Mouse (Mus musculus) urinary bladder, postnatal 10 days (tissue): ENCODE measurements around the gene Nfe2l1.
"Not testable (repeated sequence)": the region's sequence is repeated elsewhere in the genome, so short reads cannot be mapped to it uniquely, and the experiment has no call there.

ENCODE experiments used
- DNase-seq: peaks from one replicate; pipeline ENCODE4 v3.0.0; 2022; ENCODE audit warnings: low spot score

Gene Nfe2l1

DNA sequence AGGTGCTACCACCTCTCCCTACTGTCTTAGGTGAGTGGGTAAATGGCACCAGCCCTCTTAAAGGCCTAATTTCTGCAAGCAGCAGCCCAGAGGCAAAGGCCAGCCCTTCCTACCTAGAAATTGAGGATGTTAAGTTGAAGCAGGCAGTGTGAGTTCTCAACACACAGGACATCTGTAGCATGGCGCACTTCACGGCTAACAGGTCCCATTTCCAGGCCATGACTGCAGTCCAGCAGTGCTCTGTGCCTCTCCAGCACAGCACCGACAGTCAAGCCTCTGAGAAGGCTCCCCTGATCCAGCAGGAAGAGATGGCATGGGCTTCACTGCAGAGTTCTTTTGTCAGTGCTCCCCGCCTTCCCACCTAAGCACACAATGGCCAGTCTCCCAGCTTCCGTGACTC lies 12.8 kb downstream of the Nfe2l1 start:
- no peak for DNase-seq

DNA sequence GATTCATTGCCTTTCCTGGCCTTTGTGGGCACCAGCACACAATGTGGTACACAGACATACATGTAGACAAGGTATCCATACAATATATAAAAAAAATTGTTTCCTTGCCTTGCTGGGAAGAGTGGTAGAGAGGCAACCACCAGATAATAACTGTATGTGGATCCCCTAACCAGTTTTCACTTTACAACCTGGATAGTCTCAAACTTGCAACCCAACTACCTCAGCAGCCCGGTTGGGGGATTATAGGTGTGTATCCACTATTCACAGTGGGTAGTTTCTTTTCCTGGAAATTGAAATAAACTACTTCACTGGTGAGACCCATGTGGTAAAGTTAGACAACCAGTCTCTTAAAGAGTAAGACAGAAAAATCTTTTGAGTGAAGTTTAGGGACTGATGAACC lies 13.3 kb downstream of the Nfe2l1 start:
- DNase-seq: no peak

DNA sequence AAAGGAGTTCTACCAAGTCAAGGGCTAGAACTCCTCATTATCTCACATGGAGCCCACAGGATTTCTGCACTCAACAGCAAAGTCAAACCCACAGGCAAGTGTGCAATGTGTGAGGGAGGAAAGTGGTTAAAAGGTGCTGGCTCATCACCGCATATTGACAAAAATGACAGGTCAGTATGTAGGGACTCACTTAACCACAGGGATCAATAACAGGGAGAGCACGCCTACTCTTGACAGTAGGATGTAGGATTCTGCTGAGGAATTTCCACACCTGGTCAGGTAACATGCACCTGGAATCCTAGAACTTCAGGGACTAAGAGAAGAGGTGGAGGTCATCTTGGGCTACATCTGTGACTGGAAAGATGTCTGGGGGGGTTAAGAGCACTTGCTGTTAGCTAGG lies 13.9 kb downstream of the Nfe2l1 start:
- no peak for DNase-seq

DNA sequence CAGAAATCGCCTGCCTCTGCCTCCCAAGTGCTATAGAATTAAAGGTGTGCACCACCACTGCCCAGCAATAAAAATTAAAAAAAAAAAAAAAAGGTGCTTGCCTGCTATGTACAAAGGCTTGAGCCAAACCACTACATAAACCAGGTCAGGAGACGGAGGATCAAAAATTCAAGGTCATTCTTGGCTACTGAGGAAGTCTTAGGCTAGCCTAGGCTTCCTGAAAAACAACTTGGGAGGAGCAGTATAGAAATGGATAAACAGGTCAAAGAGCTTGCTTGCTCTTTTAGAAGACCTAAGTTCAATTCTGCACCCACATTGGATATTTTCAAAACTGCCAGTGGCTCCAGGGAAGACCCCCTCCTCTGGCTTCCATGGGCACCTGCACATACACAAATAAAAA lies 15.3 kb downstream of the Nfe2l1 start:
- no peak for DNase-seq

DNA sequence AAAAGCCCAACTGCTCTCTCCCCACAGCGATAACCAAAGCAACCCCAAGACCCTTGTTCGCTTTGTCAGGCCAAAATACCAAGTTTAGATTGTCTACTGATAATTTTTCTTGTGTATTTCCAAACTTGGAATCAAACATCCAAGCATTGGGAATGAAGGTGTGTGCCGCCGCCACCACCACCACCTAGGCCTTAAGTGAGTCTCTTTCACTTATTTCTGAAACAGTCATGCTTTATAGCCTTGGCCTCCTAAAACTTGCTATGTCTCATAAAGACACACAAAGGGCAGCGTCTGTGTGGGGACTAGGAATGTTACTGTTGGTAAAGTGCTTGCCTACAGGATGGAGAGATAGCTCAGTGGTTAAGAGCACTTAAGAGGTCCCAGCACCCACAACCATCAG lies 15.8 kb downstream of the Nfe2l1 start:
- no peak for DNase-seq

DNA sequence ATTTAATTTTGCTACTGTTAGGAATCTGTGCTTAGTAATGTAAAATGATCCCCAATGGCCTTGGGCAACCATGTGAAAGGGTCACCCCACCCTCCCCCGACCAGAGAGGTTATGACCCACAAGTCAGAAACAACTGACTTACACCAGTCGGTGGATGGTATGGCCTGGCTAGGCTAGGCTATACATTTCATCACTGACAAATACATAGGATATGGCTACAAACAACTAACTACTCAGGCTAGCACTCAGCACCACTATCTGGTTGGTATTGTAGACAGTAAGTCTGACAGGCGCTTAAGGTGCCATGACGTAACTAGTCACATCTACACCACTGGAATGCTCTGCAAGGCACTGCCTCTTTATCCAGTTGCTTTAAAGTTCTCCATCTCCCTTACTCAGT lies 16.3 kb downstream of the Nfe2l1 start:
- no peak for DNase-seq

DNA sequence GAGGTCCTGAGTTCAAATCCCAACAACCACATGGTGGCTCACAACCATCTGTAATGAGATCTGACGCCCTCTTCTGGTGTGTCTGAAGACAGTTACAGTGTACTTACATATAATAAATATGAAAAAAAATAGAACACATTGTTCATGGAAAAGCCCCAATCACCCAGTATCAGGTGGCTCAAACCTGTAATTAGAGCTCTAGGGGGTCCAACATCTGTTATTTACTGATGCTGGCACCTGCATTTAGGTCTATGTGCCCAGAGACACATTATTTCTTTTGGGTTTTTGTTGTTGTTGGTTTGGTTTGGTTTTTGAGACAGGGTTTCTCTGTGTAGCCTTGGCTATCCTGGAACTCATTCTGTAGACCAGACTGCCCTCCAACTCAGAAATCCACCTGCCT lies 18.6 kb downstream of the Nfe2l1 start:
- not testable (repeated sequence) for DNase-seq

DNA sequence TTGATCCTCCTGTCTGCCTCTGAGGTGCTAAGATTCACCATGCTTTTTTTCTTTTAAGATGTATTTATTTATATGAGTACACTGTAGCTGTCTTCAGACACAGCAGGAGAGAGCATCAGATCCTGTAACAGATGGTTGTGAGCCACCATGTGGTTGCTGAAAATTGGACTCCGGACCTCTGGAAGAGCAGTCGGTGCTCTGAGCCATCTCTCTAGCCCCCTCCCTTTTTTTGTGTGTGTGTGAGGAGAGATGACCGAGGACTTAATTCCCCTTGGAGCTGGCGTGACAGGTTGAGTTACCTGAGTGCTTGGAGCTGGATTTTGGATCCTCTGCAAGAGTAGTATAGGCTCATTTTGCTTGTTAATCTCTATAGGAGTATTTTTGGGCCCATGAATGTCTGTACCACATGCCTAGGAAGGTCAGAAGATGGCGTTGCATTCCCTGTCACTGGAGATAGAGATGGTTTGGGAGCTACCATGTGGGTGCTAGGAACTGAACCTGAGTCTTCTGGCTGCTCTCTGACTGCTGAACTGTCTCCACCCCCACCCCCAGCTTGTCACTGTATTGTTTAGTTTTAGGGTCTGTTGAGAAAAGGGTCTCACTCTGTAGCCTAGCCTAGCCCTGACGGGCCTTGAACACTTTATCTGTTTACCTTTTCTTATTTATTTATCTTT lies 20.1 kb downstream of the Nfe2l1 start:
- DNase-seq: no peak

DNA sequence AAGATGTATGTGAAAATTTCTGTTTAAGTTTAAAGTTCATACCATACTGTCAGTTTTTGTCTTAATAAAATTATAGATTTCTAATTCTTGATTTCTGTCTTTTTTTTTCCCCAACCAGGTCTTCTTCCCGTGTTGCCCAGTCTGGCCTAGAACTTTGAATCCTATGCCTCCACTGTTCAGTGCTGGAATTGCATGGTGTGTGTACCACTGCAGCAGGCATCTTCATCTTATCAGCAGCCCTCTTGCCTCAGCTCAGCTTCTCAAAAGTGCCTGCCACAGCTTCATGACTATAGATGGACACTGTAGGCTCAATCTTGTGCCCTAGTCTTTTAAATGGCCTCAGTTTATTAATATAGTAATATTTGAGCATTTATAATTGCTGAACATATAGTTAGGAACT lies 21.7 kb downstream of the Nfe2l1 start:
- no peak for DNase-seq

DNA sequence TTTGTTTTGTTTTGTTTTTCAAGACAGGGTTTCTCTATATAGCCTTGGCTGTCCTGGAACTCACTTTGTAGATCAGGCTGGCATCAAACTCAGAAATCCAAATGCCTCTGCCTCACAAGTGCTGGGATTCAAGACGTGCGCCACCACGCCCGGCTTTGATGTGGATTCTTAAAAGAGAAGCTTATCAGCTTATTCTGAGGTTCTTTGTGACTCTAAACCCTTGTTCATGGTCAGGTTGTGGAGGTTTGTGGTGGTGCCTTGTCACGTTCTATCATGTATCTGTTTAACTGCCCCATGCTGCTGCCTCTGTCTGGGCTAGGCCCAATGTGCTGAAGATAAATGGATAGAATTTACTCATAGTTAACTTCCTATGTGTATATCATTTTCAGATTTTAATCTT lies 24.2 kb downstream of the Nfe2l1 start:
- DNase-seq: no peak

DNA sequence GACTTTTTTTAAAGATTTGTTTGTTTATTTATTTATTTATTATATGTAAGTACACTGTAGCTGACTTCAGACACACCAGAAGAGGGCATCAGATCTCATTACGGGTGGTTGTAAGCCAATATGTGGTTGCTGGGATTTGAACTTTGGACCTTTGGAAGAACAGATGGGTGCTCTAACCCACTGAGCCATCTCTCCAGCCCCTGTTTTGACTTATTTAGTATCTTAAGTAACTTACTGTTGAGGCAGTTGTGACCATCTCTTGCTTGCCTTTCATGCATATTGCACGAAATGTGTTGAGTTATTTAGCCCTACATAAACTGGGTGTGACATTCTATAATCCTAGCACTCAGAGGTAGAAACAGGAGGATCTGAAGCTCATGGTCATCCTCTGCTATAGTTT lies 30.3 kb downstream of the Nfe2l1 start:
- DNase-seq: no peak

DNA sequence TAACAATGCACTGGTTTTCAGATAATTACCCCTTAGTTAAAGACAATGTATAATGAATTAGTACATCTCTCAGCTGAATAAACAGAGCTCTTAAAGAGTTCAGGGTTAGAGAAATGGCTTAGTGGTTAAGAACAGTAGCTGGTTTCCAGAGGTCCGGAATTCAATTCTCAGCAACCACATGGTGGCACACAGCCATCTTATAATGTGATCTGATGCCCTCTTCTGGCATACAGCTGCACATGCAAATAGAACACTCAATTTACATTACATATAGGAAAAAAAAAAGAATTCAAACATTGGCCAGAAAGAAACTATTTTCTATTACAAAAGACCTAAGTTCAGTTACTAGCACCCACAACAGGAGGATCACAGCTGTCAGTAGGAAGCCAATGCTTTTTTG lies 33.2 kb downstream of the Nfe2l1 start:
- DNase-seq: no peak

DNA sequence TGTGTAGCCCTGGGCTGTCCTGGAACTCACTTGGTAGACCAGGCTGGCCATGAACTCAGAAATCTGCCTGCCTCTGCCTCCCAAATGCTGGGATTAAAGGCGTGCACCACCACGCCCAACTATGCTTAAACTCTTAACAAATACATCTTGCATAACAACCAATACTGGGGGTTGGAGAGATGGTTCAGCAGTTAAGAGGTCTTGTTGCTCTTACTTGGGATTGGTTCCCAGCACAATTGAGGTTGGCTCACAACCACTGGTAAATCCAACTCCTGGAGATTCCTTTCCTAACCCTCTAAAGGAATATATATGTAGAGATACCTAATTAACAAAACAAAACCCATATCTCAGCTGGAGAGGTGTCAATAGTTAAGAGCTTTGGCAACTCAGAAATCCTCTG lies 33.7 kb downstream of the Nfe2l1 start:
- no peak for DNase-seq

DNA sequence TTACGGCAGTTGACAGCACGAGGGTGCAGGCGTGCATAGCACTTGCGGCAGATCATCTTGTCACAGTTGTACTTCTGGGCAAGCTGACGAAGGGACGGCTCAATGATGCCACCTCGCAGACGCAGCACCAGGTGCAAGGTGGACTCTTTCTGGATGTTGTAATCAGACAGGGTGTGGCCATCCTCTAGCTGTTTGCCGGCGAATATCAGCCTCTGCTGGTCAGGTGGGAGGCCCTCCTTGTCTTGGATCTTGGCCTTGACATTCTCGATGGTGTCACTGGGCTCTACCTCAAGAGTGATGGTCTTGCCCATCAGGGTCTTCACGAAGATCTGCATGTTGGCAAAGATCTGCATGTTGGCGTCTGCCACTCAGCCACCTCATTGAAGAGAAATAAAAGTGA lies 34.3 kb downstream of the Nfe2l1 start:
- no peak for DNase-seq

DNA sequence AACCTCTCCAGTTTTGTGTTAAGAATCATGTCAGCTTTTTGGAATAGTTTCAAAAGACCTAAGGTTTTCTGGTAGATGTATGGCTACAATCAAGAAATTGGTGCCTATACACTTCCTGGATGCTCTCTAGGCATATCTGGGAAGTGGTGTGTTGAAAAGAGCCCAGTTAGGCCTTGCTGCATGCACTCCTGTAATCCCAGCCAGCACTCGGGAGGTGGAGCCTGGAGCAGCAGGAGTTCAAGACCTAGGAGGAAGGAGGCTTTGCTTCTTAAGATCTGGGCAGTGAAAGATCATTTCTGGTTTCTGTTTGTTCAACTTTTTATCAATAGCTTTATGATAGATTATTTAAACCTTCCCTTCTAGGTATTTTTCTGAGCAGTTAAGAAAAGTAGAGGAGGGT lies 39.1 kb downstream of the Nfe2l1 start:
- DNase-seq: no peak

DNA sequence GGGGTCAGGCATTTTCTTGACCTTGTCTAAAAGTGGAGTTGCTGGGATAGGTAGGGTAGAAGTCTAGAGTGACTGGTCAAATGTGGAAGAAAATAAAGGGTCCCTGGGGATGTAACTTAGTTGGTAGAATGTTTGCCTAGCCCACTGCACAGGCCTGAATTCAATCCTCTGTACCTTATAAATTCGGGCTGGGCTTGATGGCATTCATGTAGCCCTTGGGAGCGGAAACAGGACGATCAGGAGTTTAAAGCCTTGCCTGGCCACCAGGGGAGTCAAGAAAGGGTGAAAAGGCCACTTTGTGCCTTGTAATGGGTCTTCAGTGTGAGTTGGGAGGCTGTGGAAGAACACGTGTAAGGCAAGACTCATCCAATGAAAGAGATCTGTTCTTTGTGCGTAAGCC lies 39.8 kb downstream of the Nfe2l1 start:
- DNase-seq: no peak

DNA sequence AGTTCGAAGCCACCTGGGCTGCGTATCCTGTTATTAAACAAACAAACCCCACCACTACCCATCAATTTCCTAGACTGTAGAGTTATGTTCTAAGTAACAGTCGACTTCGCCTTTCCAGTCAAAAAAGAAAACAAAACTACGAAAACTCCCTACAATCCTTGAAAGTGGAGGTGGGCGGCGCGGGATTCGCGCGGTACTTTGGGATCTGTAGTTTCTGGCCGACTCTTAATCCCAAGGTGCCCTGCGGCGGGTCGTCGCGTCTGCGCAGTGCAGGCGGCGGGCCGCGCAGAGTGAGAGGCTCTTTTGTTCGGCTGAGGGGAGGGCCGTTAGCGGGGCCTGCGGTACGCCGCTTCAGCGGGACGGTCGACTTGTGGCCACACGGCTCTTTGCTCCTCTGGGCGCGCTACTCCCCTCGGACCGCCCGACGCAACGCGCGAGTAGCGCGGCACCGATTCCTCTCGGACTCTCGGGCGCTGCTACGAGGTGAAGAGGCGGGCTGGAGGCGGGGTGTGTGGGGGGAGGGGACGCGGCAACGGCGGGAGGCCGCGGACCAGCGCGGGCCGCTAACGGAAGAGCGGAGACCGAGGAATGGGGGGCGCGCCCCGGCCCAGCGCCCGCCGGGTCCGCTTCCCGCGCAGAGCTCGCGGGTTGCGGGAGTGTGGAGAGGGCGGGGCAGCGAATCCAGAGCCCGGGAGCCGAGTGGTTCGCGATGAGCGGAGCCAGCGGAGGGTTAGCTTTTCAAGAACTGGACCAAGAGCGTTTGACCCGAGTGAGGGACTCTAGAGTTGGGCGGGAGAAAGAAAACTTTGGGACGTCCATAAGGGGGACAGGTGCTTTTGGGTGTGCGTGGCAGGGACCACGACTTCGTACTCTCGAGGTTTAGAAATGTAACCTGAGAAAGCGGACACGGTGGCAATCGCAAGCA lies 40.6 kb downstream of the Nfe2l1 start, which contains the start of gene Cbx1:
Cbx1 (plus strand) TSS at position 257 of the 925 bp plus-strand sequence.
- DNase-seq: peak; percentile 59

DNA sequence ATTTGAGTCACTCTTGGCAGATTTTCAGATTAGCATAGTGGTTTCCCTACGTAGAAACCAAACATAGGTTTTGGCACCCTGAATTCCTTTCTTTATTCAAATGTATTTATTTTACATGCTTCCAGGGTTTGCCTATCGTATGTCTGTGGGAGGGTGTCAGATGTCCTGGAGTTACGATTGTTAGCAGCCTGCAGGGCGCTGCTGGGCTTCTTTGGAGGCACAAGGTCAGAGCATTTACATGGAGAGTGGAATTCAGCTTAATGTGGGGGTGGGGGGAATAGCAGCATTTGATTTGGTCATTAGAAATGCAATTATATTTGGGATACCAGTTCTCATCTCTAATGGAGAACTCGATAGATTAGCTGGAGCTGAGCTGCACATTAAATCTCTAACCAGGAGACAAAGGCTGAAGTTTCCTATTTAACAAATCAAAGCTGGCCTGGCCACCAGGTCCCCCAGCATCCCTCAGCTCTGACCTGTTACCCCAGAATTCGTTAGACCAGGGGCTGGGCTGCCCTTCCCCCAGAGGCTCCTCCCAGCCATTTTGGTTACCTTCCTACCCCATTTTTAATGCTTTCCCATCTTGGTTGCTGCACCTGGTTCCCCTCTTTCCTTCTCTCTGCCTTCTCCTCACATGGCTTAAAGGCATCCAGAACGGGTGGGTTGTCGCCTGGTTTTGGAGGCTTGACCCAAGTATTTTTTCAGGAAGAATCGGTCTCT lies 42.9 kb downstream of the Nfe2l1 start:
- DNase-seq: no peak

DNA sequence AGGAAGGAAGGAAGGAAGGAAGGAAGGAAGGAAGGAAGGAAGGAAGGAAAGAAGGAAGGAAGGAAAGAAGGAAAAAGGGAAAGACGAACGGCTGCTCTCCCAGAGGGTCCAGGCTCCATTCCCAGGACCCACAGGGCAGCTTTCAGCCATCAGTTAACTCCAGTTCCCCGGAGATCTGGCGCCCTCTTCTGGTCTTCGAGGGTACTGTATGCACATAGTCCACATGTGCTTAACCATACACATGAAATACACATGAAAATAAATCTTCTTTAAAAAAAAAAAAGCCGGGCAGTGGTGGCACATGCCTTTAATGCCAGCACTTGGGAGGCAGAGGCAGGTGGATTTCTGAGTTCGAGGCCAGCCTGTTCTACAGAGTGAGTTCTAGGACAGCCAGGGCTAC lies 44.9 kb downstream of the Nfe2l1 start:
- peak; percentile 40 for DNase-seq

DNA sequence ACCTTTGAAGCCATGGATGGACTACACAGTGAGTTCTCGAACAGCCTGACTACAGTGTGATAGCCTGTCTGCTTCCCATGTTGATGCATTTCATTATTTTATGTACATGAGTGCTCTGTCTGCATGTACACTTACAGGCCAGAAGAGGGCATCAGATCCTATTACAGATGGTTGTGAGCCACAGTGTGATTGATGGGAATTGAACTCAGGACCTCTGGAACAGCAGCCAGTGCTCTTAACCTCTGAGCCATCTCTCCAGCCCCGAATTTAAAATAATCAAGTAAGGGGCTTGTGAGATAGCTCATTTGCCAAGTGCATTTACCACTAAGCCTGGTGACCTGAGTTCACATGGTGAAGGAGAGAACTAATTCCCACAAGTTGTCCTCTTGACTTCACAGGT lies 48.3 kb downstream of the Nfe2l1 start:
- no peak for DNase-seq

DNA sequence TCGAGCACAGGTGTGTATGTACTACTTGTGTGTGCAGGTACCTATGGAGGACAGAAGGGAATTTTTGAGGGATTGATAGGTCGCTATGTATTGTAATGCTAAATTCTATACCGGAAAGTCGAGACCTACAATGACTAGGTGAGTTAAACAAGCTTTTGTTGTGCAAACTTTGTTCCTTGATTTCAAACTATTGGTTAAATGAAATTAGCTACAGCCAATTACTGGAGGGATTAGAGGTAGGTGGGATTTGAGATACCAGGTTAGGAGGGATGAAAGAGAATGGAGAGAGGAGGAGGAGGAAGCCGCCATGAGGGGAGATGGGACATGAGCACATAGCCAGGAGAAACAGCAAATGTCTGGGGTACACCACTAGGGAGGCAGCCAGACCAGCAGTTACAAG lies 49.5 kb downstream of the Nfe2l1 start:
- no peak for DNase-seq

DNA sequence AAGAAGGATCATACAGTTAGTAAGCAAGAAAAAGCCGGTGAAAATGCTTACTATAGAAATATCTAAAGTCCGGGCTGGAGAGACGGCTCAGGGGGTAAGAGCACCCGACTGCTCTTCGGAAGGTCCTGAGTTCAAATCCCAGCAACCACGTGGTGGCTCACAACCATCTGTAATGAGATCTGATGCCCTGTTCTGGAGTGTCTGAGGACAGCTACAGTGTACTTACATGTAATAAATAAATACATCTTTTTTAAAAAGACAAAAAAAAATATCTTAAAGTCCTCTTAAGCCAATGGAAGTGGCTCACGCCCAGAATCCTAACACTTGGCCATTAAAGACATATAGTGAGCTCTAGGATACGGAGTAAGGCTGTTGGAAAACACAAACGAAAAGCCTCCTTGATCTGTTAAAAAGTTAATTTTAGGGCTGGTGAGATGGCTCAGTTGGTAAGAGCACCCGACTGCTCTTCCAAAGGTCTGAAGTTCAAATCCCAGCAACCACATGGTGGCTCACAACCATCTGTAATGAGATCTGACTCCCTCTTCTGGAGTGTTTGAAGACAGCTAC lies 51.6 kb downstream of the Nfe2l1 start:
- not testable (repeated sequence) for DNase-seq
